Mouse (Mus musculus): Measurements from ENCODE around the gene Nudt8.
"Not testable (repeated sequence)": the region's sequence is repeated elsewhere in the genome, so short reads cannot be mapped to it uniquely, and the experiment has no call there.

Nudt8 gene

DNA sequence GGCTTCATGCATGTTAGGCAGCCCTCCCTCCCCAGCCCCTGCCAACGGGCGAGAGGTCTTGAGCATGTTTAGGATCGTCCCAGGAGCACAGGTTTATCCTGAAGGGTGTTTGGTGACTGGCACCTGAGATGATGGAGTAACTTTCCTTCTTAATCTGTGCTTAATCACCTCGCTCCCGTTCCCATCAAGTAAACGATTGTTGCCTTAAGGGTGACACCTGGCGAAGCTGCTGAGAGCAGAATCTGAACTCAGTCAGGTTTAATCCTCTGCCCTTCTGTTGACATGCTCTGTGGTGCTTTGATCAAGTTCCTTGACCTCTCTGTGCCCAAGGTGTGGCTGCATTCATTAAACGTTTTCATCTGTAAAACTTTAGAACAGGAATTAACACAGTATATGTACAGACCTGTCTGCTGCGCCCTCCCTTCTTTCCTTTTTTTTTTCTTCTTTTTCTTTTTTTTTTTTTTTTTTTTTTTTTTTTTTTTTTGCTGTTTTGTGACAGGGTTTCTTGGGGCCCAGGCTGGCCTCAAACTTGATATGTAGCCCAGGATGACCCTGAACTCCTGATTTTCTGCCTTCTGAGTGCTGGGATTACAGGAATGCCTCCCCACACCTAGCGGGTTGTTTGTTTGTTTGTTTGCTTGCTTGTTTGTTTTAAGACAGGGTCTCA lies 17.7 kb downstream of the Nudt8 start:
- DNase-seq: no peak

DNA sequence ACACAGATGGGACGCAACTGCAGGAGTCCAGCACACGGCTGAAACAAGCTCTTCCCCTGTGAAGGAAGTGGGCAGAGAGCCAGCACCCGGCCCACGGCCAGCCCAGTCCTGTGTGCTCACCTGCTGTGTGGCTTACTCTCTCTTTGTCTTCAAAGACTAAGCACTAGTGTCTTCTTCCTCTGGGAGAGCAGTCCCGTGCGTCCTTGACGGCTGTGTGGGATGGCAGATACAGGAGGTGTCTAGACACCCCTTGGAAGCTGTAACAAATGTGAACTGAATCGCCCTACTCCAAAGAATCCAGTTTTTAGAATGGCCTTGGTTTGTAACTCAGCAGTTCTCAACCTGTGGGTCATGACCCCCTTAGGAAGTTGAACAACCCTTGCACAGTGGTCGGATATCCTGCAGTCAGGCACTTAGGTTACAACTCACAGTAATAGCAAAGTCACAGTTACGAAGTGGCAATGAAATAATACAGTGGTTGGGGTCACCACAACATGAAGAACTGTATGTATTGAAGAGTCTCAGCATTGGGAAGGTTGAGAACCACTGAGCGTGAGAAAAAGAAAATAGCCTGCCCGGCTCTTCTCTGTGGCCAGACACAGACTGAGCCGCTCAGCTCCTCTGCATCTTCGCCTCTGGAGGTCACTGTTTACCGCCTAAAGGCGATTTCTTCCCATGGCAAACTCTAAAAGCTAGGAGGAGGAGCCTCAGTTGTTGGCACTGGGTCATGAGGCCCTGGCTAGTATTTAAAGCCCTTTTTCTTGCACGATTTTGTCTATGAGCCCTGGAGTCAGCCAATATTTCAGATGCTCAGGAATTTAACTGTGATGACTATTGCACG lies 18.6 kb downstream of the Nudt8 start:
- peak; percentile 81 to 89 for DNase-seq

DNA sequence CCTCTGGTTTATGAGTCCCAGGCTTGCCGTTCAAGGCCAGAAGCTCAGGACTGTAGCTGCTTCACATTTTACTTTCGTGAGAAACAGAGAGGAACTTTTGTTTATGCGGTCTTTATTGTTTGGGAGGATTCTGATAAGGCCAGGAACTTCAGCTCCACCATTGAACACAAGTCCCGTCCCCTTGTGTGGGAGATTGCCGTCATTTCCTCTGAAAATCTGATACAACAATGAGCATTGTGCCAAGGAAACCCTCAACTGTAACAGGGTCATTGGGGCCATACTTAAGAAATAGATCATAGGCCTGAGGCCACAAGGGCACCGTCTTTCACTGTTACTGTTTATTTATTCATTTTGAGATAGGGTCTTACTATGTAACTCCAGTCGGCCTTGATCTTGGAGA lies 22.8 kb downstream of the Nudt8 start:
- DNase-seq: no peak

DNA sequence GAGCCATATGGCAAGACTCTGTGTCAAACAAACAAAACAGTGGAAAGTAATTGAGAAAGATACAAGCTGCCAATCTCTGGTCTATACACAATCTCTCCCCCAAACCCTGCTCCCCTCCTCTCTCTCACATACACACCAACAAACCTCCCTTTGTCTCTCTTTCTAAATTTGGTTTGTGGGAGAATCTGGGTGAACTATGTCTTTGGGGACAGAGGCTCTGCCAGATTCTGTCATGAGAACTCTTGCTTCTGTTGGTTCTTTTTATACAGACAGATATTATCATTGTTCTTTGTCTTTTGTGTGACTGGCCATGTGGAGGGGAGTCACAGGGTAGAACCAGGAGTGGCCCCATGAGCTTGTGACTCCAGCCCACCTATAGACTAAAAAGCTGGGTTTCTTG lies 27.2 kb downstream of the Nudt8 start:
- no peak for DNase-seq

DNA sequence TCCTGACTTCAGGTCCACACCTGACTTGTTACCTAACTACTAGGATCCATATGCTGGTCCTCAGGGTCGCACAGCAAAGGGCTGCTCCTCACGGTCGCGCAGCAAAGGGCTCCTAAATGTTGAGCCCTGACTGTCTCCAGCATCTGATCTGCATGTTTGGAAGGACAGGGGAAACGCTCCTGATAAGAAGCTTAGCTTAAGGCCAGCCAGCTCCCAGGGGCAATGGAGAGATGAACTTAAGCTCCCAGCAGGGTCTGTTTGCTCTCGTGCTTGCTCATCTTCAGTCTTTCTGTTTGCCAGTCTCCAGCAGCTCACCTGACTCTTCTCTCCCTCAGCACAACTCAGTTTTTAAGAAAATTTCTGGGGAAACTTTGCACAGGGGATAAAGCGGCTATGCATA lies 32.3 kb downstream of the Nudt8 start:
- DNase-seq: no peak

DNA sequence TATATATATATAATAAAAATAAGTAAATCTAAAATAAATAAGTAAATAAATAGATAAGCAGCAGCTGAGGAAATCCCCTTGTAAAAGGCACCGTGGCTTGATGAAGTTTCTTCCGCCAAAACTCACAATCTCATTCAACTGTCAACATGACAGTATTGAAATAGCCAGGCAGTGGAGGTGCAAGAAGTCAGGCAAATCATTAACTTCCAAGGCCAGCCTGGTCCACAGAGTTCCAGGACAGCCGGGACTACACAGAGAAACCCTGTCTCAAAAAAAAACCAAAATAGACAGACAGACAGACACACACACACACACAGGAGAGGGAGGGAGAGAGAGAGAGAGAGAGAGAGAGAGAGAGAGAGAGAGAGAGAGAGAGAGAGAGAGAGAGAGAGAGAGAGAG lies 32.9 kb downstream of the Nudt8 start:
- no peak for DNase-seq

DNA sequence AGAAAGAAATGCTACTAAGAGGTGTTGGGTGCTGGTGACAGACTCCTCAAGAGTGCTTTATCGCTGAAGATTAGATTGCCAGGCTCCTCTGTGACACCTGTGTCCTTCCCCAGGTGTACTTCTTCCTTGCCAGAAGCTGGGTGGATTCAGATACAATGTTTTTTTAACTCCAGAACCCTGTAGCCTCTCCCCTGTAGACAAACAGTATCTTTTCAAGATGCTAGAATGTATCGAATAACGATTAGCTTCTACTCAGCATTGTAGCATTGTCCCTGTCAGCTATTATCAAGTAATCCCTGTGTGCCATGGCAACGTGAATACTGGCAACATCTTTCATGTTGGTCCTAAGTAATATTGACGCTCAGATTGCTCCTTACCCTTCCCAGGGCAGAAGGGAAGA lies 33.4 kb downstream of the Nudt8 start:
- DNase-seq: no peak

DNA sequence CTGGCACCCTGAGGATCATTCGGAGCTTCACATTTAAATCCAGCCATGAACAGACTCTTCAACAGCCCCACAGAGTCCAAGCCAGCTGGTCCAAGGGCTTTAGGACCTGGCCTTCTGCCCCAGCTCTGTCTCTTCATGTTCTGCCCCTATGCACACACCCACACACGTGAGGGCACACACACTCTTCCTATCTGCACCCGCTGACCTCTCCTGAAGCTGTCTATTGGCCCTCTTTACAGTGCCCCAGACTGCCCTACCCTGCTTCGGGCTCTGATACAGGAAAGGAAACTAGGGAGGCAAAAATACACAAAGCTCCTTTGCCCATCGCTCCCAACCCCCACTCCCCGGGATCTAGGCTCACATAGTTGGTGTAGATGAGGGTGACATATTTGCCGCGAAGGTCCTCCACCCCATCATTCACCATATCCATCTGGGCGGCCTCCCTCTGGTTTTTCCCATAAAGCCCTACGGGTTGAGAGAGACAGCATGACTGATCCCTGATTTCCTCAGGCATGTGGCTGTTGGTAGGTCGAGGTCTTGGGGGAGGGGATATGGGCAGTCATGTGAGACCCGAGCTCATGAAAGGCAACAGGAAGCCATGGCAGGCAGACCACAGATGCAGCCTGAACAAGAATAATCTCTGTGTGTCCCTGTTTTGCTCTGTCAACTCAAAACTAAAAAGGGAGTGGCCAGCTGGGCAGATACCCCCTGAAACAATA lies 36.1 kb downstream of the Nudt8 start:
- DNase-seq: no peak

DNA sequence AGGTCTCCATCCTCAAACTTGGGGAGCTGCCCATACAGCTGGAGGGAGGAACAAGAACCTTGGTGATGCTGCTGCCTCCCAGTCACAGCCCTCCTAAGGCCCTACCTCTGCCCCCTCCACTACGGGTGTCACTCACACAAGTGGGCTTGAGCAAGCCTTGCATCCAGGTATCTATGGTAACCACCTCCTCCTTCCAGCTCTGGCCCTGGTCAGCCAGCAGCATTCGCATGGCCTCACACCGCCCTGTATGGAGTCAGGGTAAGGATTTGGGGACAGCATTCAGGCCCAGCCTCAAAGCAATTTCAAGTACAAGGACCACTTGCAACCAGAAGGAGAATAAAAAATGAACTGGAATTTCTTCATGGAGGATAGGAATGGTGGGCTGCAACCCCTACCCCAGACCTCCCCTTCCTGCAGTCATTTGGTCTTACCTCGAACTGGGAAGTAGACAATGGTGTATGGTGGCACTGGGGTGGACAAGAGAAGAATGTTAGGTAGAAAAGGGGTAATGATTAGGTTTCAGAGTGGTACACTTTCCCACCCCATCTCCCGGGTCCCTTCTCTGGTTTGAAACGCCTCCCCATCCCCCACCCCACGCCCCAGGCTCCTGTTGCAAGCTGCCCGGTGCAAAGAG lies 36.9 kb downstream of the Nudt8 start:
- DNase-seq: not testable (repeated sequence)

DNA sequence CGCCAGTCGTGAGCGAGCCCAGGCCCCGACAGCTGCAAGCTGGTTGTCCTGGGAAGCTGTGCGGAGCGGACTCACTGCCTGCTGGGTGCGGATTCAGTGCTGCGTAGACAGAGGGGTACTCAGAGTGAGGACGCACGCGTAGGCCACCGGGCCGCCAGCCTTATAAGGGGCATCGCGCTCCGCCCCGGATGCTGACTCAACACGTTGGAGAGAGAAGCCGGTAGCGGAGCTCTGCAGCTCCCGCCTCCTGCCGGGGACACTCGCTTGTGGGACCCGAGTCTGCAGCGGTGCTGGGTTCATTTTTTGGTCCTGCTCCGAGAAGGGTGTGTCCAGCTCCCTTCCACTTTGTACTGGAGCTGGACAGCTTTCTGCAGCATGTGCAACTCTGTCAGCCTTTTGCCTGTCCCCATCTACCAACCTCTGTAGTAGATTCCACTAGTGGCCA lies 37.4 kb downstream of the Nudt8 start, which contains the start of gene Gstp1:
Gstp1 (minus strand) TSS at position 198 of the 445 bp plus-strand sequence.
- peak; percentile 92 to 93 for DNase-seq

DNA sequence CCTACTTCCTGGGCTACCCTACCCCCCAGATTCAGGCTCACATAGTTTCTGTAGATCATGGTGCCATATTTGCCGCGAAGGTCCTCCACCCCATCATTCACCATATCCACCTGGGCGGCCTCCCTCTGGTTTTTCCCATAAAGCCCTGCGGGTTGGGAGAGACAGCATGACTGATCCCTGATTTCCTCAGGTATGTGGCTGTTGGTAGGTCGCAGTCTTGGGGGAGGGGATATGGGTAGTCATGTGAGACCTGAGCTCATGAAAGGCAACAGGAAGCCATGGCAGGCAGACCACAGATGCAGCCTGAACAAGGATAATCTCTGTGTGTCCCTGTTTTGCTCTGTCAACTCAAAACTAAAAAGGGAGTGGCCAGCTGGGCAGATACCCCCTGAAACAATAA lies 40.6 kb downstream of the Nudt8 start:
- DNase-seq: not testable (repeated sequence)

DNA sequence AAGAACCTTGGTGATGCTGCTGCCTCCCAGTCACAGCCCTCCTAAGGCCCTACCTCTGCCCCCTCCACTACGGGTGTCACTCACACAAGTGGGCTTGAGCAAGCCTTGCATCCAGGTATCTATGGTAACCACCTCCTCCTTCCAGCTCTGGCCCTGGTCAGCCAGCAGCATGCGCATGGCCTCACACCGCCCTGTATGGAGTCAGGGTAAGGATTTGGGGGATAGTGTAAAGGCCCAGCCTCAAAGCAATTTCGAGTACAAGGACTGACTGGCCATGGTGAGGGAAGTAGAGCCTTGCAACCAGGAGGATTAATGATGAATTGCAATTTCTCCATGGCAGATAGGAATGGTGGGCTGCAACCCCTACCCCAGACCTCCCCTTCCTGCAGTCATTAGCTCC lies 41.1 kb downstream of the Nudt8 start:
- DNase-seq: not testable (repeated sequence)

DNA sequence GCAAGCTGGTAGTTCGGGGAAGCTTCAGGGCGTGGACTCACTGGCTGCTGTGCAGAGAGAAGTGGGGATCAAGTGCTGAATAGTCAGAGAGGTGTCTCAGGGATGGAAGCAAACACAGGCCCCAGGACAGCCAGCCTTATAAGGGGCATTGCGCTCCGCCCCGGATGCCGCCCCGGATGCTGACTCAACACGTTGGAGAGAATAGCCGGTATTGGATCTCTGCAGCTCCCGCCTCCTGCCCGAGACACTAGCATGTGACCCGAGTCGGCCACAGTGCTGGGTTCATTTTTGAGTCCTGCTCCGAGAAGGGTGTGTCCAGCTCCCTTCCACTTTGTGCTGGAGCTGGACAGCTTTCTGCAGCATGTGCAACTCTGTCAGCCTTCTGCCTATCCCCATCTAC lies 41.7 kb downstream of the Nudt8 start:
- peak; percentile 62 to 71 for DNase-seq

DNA sequence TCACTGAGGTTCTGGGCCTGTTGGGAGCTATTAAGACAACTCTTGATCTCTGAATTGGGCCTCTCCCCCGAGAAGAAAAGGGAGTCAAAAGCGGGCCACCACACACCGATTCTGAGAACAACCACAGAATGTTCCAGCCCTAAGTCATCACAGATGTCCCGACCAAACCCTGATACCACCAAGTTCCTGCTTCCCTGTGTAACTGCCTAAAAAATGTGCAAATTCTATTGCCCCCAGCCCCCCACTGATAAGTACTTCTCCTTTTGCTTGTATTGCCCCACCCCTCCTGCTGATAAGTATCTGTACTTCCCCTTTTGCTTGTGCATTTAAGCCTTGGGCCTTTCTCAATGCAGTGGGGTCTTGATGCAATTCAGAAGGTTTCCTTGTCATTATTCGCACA lies 43.7 kb downstream of the Nudt8 start:
- not testable (repeated sequence) for DNase-seq

DNA sequence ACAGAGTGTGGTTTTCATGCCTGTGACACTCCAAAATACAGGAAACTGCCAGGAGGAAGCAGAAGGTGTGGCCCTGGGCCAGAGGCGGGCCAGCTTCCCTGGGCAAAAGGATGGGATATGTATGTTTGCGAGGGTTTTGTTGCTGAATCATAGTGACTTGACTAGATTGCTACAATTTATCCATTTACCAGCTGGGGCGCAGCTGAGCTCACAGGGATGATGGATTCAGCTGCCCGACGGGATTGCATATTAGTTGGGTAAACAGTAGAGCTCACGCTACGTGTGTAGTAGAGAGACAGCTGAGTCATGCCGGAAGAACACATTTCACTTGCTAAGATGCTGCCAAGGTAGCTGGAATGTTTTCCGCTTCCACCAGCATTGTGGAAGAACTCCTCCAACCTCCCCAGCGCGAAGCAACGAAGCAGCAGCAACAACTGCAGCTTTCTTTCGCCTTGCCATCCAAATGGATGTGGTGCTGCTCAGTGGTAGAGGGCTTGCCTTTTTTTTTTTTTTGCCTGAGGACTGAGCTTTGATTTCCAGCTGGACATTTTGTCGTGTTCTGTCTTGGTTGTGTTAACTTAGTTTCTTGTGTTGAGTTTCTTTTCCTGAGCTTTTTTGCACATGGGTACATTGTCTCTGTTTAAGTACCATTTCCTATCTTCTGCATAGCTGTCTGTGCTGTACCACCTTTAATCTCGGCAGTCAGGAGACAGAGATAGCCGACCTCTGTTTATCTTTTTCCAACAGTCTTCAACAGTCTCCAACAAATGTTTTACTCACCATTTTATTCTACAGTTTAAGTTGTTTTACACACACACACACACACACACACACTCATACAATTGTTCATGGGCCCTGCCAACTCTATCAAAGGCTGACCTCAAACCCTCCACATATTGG lies 45.8 kb downstream of the Nudt8 start, which contains the start of gene Gstp2:
Gstp2 (minus strand) TSS at position 58 of the 900 bp plus-strand sequence.
- peak; percentile 85 to 86 for DNase-seq

DNA sequence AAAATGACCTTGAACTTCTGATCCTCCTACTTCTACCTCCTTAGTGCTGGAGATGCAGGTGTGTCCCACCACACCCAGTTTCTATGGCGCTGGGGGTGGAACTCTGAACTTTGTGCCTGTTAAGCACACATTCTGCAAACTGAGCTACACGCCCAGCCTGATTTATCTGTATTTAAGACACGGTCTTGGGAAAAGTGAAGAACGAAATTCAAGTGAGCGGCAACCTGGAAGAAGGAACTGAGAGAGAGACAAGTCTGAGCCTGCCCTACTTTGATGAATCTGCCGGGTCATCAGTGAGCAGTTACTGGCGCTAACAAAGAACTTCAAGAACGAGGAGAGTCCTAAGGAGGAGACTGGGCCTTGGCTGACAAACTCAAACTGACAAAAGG lies 46.5 kb downstream of the Nudt8 start:
- no peak for DNase-seq

DNA sequence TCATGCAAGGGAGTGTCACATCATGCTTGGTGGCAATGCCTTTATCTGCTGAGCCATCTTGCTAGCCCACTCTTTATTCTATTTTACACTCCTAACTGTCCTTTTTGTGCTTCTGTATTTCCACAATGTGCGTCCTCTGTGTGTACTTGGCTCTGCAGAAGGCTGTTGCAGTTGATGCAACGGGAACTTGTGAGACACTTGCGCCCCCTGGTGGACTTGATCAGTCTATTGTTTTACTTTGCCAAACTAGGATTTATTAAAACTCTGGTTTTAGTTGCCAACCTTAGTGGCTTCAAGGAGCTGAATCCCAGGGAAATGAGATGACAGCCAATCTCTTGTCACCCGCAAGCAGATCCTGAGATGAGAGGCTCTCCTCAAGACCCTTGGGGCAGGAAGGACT lies 47.5 kb downstream of the Nudt8 start:
- peak; percentile 59 to 84 for DNase-seq

DNA sequence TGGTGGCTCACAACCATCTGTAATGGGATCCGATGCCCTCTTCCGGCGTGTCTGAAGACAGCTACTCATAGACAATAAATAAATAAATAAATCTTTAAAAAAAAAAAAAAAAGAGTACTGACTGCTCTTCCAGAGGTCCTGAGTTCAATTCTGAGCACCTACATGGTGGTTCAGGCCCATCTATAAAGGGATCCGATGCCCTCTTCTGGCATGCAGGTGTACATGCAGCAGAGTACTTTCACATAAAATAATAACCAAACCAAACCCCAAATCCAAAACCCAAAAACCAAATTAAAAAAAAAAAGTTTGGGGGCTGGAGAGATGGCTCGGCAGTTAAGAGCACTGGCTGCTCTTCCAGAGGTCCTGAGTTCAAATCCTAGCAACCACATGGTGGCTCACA lies 48.7 kb downstream of the Nudt8 start:
- not testable (repeated sequence) for DNase-seq

DNA sequence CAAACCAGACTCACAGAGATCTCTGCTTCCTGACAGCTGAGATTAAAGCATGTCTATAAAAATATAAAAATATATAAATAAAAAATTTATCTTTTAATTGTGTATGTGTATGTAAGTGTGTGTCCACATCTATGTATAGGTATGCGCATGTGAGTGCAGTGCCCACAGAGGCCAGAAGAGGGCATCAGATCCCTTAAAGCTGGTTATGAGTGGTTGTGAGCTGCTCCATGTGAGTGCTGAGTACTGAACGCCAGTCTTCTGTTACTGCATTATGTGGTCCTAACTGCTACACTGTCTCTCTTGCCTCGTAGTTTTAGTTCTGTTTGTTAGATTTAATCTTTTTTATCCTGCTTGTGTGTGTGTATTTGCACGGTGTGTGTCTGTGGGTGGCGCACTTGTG lies 50.6 kb downstream of the Nudt8 start:
- no peak for DNase-seq

Measured in lung, postnatal 4 days (tissue).